Mouse (Mus musculus): ENCODE measurements around the gene Tmem234.

Gene Tmem234

DNA sequence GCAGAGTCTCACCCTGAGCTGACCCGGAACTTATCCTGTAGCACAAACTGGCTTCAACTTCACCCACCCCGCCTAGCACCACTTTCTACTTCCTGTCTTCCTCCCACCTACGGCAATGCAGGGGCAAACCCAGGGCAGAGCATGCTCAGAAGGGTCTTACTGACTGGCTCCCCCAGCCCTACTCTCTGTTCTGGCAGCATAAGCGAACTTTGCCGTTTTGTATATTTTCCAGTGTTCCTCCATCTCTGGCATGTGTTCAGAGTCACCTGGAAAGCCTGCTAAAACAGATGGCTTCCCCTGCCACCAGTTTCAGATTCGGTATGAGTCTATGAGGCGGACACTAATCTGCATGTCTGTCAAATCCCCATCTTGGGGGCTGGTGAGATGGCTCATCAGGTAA, 20.1 kb upstream of the Tmem234 start:
- DNase-seq, result no peak

DNA sequence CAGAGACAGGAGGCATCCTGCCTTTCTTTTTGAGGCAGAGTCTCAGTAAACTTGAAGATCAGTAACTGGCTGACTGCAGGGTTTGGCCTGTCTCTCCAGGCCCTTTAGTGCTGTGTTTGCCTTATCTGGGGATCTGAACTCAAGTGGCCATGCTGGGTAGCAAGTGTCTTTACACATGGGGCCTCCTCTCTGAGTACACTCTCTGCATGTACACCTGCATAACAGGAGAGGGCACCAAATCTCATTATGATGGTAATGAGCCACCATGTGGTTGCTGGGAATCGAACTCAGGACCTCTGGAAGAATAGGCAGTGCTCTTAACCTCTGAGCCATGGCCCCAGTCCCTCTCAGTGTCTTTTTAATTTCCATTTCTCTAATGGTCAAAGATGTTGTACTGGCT, 18.2 kb upstream of the Tmem234 start:
- DNase-seq, result no peak

DNA sequence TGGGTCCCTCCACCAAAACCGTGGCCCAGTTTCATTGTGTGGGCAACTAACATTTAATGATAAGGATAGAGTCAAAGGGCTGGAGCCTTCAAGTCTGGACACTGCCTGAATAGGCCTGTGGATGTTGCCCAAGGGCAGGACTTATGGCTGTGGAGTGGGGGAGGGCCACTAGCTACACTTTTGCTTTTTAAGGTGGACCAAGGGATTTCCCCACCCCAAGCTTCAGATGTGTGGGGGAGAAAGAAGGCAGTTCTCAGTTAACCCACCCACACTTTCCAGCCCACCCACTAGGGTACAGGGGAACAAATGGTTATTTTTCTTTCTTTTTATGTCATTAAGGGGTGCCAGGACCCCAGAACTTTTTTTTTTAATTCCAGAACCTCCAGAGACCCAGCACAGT, 16.1 kb upstream of the Tmem234 start:
- no peak for DNase-seq

DNA sequence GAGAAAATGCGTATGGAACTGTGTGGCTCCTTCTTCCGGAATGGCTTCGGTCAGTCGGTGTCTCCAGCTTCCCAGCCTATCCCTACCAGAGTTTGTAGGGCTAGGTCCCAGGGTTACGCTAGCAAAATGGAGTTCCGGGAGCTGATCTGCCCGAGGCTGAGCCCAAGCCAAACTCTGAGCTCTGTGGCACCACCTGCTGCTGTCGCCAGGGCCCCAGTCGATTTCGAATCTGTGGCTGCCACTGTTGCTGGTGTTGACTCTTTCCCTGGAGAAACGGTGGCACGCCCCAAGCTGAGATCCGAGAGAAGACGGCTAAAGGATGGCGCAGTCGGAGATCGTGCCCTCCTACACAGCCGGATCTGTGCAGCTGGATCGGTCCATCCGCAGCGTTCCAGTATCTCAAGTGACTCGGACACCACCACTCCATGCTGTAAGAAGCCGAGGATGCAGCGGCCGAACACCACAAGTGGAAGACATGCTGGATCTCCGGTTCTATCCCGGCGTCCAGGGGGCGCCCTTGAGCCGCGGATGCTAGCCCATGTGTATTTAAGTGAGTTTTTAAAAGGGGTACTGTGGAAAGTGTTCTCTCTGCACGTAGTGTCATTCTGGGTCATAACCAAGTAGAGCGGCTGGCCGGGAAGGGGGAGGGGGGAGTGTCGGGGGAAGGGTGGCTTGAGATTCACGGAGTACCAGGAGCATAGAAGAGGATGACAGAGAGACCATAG, 15.4 kb upstream of the Tmem234 start:
- DNase-seq, result peak; percentile 91

DNA sequence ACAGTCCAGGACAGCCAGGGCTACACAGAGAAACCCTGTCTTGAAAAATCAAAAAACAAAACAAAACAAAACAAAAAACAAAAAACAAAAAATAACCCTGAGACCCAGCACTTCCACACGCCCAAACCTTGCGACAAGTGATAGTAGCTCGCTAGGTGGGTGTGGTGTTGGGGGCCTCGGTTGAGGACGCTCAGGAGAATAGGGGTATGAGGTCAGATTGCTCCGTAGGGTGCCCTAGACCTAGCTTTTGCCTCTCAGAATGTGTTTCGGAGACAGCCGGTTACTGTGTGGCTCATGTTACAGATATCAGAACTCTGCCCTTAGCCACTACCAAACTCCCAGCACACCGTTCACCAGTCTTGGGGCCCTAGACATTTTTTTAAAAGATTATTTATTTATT, 14.7 kb upstream of the Tmem234 start:
- no peak for DNase-seq

DNA sequence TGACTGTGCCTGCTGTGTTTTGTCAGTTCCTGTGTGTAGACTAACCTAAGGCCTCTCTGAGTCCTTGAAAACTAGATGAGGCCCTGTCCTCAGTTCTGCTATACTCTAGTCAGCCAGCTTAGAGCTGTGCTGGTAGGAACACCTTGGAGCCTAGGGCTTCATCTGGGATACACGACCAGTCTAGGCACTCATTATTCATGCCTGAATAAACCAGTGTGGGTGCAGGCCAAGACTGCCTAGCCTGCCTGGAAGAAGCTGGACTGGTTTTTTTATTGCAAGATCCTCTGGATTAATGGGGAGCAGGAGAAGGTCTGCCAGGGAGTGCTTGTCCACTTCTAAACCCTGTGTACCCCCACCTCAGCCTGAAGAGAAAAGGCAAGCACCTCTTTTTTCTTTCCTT, 13.5 kb upstream of the Tmem234 start:
- no peak for DNase-seq

DNA sequence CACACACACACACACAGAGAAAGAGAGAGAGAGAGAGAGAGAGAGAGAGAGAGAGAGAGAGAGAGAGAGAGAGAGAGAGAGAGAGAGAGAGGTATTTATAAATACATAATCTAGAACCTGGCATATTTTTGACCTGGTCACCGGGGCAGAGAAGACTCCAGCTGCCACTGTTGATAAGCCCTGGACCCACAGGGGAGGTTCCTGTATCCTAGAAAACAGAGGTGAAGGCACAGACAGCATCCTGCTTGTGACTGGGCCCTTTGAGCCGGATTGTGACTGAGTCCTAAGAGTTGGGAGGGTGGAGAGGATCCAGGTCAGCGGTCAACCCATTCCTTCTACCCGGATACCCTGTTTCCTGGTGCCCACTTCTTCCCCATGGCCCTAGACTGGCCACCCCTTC, 11.6 kb upstream of the Tmem234 start:
- no peak for DNase-seq

DNA sequence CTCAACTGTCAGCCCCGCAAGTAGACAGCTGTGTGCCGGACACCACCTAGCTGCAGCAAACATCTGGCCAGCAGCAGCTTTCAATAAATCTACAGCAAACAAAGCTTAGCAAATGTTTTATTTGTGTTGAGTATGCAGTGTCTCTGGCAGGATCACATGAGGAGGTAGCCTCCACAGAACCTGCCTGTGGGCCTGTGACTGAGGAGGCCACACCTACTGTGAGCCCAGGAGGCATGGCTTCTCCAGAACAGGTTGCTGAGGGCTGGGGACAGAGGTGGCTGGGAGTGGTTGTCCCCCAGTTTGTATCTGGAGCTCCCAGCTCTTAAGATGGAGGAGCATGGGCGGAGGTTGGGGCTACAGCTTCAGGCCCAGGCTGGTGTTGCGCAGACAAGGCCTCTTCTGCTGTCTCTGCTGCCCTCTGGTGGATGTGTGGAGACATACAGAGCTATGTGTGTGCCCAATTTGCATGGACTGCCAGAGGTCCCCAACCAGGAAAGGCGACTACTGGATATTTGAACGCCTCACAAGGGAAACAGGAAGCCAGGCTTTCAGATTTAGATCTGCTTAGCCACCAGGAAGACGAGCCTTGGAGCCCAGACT, 8.1 kb downstream of the Tmem234 start:
- DNase-seq, result peak; percentile 92

DNA sequence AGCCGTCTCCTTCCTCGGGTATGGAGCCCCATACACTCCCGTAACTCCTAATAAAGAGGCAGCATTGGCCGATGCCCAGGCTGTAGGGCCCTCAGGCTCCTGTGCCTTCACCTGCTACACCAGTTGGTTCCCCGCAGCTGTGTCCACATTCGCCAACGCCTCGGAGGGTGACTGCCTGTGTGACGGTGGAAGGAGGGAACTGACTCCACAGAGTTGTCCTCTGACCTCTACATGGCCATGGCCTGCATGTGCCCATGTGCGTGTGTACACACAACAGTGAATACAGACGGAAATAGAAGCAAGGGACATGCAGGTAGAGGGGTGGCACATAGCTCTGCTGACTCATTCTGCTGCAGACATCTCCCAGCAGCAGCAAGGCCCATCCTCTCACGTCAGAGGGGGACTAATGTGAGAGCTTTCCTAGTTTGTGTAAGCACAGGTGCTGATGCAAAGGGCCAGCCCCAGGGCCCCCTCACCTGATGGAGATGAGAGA, 8.7 kb downstream of the Tmem234 start:
- no peak for DNase-seq

DNA sequence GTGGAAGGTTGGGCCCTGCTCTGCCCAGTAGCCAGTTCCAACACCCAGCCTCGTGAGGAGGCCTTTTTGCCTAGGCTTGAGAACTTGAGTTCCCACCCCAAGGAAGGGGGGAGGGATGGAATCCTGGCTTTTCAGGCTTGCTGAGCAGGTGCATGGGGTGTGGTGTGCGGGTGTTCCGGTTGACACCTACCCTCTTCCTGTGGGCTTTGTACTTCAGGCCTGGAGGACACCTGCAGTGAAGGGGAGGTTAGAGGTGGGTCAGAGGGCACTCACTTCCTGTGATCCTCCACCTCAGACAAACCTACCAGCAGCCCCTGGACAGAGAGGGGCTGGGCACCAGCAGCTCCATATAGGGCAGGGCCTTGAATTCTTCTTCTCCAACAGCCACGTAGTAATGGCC, 9.6 kb downstream of the Tmem234 start:
- DNase-seq, result no peak

DNA sequence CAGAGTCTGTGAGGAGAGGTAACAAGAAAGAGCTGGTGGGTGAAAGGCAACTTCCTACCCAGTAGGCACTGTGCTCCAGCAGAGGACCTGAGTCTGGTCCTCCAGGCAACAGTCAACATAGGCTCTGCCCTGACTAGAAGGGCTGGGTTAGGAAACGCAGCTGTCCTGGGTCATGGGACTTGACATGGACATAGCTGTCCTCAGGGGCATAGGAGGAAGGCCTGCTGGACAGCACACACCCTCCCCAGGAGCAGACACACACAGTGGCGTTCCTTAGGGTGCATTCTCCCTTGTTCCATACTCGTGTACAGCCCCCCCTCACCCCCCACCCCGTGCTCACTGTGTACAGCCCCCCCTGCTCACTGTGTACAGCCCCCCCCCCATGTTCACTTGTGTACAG, 10.0 kb downstream of the Tmem234 start:
- no peak for DNase-seq

DNA sequence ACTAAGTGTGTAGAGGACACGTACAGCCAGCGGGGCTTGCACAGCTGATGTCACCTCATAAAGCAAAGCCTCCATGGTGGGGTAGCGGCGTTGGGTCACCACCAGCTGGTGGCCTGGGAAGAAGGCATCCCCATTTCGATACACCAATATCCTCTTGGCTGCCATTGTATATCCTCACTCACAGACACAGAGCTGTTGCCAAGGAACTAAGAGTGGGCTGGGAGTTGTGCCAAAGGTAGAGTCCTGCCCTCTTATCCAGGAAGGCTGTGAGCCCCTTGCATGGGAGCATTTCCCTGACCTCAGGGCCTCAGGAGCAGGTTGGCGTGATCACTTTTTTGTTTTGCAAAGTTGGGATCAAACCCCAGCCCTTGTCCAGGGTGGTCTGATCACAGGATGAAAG, 13.6 kb downstream of the Tmem234 start, which contains the start of gene Dcdc2b:
Gene Dcdc2b (minus strand): TSS at position 165 of the 400 bp plus-strand sequence.
- DNase-seq, result peak; percentile 65

DNA sequence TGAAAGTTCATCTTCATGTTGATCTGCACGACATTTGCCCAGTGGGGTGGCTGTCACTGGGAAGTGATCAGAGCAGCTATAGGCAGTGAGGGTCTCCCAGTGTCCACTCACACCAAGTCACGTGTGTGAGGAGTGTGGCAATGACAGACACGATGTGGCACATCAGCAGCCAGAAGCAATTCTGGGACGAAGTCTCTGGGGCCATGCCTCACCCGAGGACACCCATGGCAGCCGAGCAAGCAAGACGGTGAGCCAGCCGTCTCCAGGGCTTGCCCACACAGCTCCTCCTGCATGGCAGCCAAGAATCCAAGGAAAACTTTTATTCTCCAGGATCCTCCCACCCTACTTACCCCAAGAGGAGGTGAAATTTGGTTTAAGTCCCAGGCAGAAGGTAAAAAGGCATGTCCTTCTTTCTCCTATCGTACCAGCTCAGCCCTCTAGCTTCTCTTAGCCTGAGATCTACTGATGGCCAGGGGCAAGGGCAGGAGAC, 15.4 kb downstream of the Tmem234 start:
- DNase-seq, result no peak

DNA sequence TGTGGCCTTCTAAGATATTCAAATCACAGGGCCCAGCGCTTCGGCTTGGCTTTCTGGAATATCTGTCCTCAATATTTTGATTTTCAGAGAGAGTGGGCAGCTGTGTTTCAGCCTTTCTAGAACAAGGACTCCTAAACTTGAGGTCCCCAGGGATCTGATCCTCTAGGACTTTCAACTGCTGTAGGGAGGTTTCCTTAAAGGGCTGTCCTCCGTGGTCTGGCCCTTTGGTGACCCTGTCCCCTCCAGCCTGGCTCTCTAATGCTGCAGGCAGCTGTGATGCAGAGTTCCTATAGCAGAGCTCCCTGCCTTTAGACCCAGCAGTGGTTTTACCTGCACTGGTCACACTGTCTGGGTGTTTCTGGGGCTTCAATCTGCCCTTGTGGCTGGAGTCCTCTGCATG, 16.2 kb downstream of the Tmem234 start:
- DNase-seq, result no peak

DNA sequence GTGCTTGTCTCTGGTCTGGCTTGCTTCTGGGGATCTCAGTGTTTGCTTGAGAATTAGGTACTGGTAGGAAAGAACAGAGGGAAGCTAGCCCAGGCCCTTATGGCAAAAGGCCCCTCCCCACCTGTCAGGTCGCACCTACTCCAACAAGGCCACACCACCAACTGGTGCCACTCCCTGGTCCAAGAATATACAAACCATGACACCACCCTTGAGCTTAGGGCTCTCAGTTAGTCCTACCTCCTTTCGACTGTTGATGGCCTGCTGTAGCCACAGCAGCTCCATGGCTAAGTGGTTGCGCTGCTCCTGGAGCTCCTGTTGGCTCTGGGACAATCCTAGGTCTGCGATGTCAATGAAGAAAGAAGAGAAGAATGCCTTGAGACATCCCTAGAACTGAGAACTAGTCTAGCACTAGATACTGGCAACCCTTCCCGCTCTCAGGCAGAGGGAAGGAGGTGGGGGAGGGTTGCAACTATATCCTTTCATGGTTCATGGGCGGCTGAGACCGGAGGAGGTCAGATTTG, 16.7 kb downstream of the Tmem234 start:
- no peak for DNase-seq

DNA sequence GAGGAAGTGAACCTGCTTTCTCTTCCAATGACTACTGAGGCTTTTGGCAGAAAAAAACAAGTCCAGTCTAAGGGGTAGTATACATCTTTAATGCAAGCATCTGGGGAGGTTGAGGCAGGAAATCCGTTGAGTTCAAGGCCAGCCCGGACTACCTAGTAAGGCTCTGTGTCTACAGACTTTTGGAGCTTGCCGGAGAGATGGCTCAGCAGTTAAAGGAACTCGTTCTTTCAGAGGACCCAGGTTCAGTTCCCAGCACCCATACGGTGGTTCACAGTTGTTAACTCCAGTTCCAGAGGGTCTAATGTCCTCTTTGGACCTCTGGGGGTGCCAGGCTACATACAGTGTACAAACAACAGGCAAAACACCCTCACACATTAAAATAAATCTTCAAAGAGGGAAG, 17.6 kb downstream of the Tmem234 start:
- DNase-seq, result no peak

DNA sequence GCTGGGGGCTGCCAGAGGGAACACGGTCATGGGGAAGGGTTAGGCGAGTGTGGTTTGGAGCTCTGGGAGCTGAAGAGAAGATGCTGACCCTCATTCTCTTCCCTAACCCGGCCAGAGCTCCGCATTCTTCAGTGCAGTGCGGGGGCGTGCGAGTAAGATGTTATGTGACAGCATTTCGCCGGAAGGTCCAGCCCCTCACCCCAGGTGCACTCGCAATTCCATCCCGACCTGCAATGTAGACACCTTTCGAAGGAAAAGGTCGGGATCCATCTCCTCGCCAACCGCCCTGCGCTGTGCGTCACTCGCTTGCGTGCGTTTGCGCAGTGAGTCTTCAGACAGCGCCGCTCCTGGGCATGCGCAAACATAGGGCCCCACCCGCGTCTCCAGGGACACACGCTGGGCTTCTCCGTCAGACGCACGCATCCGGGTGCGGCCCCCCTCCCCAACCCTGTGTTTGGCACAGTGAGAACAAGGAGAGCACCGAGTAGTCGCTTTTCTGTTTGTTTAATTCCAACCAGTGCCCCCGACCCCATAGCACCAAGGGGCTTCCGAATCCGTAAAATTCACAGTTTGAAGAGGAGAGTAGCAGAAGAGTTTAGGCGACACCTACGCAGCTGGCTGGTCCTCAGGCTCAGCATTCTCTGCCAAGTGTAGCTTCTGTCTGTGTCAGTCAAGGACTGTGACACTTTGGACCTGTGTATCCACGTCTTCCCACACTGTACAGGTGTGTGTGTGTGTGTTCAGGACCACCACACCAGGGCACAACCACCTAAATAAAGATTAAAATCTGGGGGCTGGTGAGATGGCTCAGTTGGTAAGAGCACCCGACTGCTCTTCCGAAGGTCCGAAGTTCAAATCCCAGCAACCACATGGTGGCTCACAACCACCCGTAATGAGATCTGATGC, 18.6 kb downstream of the Tmem234 start, which contains the start of gene Iqcc:
Gene Iqcc (minus strand): TSS at position 314 of the 906 bp plus-strand sequence.
- peak; percentile 98 for DNase-seq

DNA sequence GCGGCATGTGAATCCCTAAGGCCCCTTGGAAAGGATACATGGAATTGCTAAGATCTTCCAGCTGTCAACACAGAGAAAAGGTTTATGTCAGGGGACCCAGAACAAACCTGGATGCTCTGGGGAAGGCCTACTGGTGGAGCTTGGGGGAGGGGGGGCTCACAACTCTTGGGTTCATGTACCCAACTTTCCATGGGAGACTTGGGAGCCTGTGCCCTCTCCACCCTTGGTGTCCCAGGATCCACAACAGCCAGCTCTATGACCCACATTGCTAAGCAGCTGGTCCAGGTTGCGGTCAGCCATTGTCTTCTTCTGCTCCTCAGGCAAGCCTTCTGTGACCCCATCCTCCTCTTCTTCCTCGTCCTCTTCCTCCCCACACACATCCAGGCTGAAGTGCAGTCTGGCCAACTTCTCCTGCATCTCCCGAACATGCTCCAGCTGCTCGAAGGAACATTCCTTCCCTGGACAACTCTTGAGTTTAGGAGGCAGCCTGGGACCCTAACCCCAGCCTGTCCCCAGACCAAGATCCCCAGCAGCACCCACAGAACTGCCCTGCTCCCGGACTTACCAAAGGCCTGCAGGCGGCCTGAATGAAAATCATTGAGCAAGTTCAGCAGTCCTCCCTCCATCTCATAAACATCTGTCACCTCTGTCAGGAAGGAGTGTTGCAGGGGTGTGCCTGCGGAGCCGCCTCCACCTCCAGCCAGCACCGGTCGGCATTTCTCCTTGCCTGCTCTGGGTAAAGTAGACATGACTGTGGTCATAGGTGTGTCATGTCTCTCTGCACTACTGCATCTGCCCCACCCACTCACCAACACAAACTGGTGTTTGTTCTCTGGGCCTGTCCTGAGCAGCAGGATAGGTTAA, 20.2 kb downstream of the Tmem234 start:
- no peak for DNase-seq

DNA sequence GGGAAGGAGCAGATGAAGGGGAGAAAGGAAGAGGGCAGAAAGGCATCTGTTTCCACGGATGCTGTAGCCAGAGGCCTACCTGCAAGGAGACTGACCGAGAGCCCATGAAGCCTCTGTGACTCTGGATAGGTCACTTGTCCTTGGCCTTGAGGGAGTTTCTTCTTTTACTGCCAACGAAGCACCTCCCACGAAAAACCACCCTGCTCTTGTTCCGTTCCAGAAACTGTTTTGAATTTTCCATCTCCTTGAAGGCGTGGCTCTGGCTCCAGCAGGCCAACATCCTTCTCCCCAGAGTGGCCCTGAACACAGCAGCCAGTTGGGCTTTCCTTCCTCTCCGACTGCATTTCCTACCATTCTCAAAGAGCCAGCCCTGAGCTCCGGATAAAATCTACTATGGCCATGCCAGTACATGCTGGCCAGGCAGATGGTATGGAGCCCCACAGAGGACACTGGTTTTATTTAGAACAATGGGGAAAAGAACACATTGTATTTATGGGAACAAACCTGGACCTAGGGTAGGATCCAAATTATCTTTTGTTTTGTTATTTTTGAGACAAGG, 20.9 kb downstream of the Tmem234 start:
- DNase-seq, result peak; percentile 65

DNA sequence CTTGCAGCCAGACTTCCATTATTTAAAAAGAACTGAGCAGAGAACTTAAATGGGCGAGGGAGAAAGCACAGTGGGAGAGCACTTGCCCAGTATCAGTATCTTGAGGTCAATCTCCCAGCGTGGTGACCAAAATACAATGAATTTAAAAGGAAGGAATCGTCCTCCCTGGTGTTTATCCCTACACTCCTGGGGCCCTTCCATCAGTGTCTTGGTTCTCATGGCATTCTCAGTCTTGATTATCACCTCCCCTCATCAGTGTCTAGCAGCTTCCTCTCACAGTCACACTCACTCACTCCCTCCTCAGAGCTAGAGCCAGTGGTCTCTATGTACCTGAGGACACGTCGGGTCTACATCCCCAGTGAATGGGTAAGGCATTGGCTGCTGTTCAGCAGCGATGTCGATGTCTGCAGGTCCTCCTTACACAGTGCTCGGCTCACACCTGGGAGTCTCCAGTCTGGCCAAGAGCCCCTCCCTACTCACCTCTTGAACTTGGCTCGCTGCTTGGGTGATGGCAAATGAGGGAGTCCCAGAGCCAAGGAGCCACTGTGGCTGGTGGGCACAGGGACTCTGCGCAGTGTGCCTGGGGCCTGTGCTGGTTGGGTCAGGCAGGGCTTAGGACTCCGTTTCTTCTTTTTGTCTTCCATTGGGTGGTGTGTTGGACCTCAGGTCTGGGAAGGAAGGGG, 21.8 kb downstream of the Tmem234 start:
- DNase-seq, result no peak

All from lung, postnatal 10 days (tissue).